Mouse (Mus musculus): Measurements from ENCODE around the gene Dgke. TPM values are rescaled to one million over a fixed set of nuclear protein-coding genes. Genes with fewer than 3 reads are reported as not detected.

Dgke gene
- polyA plus RNA-seq, 1 experiment, result 12.8 TPM

DNA sequence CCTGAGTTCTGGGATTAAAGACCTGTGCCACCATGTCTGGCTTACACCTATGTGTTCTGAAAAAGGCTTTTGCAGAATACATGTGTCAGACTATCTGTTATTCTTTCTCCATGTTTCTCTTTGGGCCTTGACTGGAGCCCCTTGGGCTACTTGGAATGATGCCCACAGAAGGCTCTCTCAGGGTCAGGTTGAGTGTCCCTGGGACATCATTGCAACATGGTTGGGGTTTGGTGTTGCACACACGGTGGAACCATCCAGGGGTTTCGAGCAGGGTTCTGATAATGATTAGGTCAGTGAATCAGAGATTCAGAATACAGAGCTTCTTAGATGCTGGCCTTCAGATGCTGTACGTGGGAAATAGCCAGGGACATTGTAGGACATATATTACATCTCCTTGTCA, 11.7 kb upstream of the Dgke start:
- Histone ChIP-seq H3K27me3 (ENCODE audit: control insufficient read depth, insufficient read depth, low read length, poor library complexity, severe bottlenecking) (no peaks in the 10 kb centered on the region), H3K36me3 (ENCODE audit: control insufficient read depth, insufficient read depth, low read length, poor library complexity, severe bottlenecking) (no peaks in the 10 kb centered on the region), H3K4me3 (ENCODE audit: low read depth, low read length) (no peak overlapping the region), H3K27ac (ENCODE audit: insufficient read depth, low read length) (no peak overlapping the region), H3K9me3 (replicated peaks; ENCODE audit: control insufficient read depth, insufficient read depth, low read length, poor library complexity, severe bottlenecking) (no peaks in the 10 kb centered on the region), H3K4me1 (ENCODE audit: control insufficient read depth, insufficient read depth, low read length) (no peaks in the 10 kb centered on the region), H3K9ac (ENCODE audit: low read depth, poor library complexity, severe bottlenecking) (no peak overlapping the region)
- TF ChIP-seq EP300 (IDR thresholded peaks at IDR 0.05; ENCODE audit: insufficient read depth, low read depth, low read length), result no peak
- no peak for TF ChIP-seq POLR2A (IDR thresholded peaks at IDR 0.05; ENCODE audit: insufficient read depth, low read length)
- no peak for TF ChIP-seq CTCF (IDR thresholded peaks at IDR 0.05; ENCODE audit: low read depth, low read length)

DNA sequence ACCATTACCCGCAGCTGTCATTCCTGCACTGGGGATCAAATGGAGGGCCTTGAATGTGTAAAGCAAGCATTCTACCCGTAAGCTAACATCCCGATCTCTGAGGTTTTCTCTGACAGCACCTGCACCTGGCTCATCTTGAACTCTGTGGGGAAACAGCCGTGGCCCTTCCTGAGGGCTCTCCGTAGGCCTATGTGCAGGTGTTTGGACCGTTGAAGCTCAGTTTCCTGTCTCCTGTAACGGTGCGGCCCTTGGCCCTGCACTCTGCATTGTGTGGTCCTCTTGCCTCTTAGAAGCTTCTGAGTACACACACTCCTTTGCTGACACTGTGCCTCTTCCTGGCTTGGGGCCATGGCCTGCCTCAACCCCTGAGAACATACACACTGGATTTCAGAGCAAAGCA, 11.0 kb upstream of the Dgke start:
- no peak overlapping the region for H3K4me3 ChIP-seq (ENCODE audit: low read depth, low read length)
- H3K4me1 ChIP-seq (ENCODE audit: control insufficient read depth, insufficient read depth, low read length), result no peaks in the 10 kb centered on the region
- H3K36me3 ChIP-seq (ENCODE audit: control insufficient read depth, insufficient read depth, low read length, poor library complexity, severe bottlenecking), result no peaks in the 10 kb centered on the region
- no peak overlapping the region for H3K9ac ChIP-seq (ENCODE audit: low read depth, poor library complexity, severe bottlenecking)
- H3K27me3 ChIP-seq (ENCODE audit: control insufficient read depth, insufficient read depth, low read length, poor library complexity, severe bottlenecking), result no peaks in the 10 kb centered on the region
- H3K27ac ChIP-seq (ENCODE audit: insufficient read depth, low read length), result no peak overlapping the region
- no peaks in the 10 kb centered on the region for H3K9me3 ChIP-seq (replicated peaks; ENCODE audit: control insufficient read depth, insufficient read depth, low read length, poor library complexity, severe bottlenecking)
- TF ChIP-seq EP300 (IDR thresholded peaks at IDR 0.05; ENCODE audit: insufficient read depth, low read depth, low read length) (no peak), CTCF (IDR thresholded peaks at IDR 0.05; ENCODE audit: low read depth, low read length) (no peak), POLR2A (IDR thresholded peaks at IDR 0.05; ENCODE audit: insufficient read depth, low read length) (no peak)

DNA sequence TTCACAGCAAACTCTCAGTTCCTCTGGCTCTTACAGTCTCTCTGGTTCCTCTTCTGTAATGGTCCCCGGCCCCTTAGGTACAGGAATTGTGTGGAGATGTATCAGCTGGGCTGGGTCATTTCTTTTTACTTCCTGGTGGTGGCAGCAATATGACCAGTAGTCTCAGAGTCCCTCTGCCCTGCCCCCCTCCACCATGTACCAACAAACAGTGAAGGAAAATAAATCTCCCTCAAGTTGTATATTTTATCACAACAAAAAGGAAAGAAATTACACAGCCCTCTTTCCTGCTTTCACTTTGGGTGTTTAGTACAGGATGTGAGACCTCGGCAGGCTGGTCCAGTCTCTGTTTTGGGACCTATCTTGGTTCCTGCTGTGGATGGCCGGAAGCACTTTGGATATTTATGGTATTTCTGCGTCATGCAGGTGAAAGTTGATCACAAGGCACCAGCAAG, 9.7 kb upstream of the Dgke start:
- H3K4me3 ChIP-seq (ENCODE audit: low read depth, low read length), result no peak overlapping the region
- H3K36me3 ChIP-seq (ENCODE audit: control insufficient read depth, insufficient read depth, low read length, poor library complexity, severe bottlenecking), result no peaks in the 10 kb centered on the region
- no peak for TF ChIP-seq CTCF (IDR thresholded peaks at IDR 0.05; ENCODE audit: low read depth, low read length)
- TF ChIP-seq EP300 (IDR thresholded peaks at IDR 0.05; ENCODE audit: insufficient read depth, low read depth, low read length), result no peak
- TF ChIP-seq POLR2A (IDR thresholded peaks at IDR 0.05; ENCODE audit: insufficient read depth, low read length), result no peak
- H3K27ac ChIP-seq (ENCODE audit: insufficient read depth, low read length), result no peak overlapping the region
- H3K9me3 ChIP-seq (replicated peaks; ENCODE audit: control insufficient read depth, insufficient read depth, low read length, poor library complexity, severe bottlenecking), result no peaks in the 10 kb centered on the region
- no peaks in the 10 kb centered on the region for H3K4me1 ChIP-seq (ENCODE audit: control insufficient read depth, insufficient read depth, low read length)
- no peaks in the 10 kb centered on the region for H3K27me3 ChIP-seq (ENCODE audit: control insufficient read depth, insufficient read depth, low read length, poor library complexity, severe bottlenecking)
- no peak overlapping the region for H3K9ac ChIP-seq (ENCODE audit: low read depth, poor library complexity, severe bottlenecking)

DNA sequence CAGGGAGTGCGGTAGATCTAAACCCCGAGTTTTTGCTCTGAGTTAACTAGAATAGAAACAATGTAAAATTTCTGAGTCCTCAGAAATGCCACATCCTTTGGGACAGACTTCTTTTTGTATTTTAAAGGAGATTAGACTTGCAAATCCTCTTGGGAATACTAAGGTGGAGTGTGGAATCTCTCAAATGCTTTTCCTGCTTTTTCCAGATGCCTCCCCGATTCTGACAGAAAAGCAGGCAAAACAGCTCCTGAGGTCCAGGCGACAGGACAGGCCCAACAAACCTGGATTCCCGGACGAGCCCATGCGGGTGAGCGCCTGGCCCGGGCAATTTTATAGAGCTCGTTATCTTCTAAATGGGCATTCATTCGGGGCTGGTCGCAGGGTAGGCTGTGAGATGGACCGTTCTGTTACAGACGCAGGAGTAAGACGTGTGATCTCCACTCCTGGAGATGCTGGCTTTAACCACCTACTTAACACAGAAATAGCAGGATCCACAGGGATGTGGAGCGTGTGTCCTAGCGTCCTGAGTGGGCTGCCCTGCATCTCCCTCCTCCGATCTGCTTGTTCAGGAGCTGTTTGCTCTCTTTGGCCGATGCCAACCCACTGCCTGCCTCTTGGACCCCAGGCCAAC, 8.2 kb upstream of the Dgke start:
- H3K27me3 ChIP-seq (ENCODE audit: control insufficient read depth, insufficient read depth, low read length, poor library complexity, severe bottlenecking), result no peaks in the 10 kb centered on the region
- TF ChIP-seq POLR2A (IDR thresholded peaks at IDR 0.05; ENCODE audit: insufficient read depth, low read length) (no peak), CTCF (IDR thresholded peaks at IDR 0.05; ENCODE audit: low read depth, low read length) (no peak), EP300 (IDR thresholded peaks at IDR 0.05; ENCODE audit: insufficient read depth, low read depth, low read length) (no peak)
- H3K4me3 ChIP-seq (ENCODE audit: low read depth, low read length), result no peak overlapping the region
- H3K9me3 ChIP-seq (replicated peaks; ENCODE audit: control insufficient read depth, insufficient read depth, low read length, poor library complexity, severe bottlenecking), result no peaks in the 10 kb centered on the region
- no peaks in the 10 kb centered on the region for H3K36me3 ChIP-seq (ENCODE audit: control insufficient read depth, insufficient read depth, low read length, poor library complexity, severe bottlenecking)
- no peaks in the 10 kb centered on the region for H3K4me1 ChIP-seq (ENCODE audit: control insufficient read depth, insufficient read depth, low read length)
- 0 out of 2 replicates have a peak overlapping the region, but pooled peaks have one; percentile 26 for H3K9ac ChIP-seq (ENCODE audit: low read depth, poor library complexity, severe bottlenecking)
- no peak overlapping the region for H3K27ac ChIP-seq (ENCODE audit: insufficient read depth, low read length)

DNA sequence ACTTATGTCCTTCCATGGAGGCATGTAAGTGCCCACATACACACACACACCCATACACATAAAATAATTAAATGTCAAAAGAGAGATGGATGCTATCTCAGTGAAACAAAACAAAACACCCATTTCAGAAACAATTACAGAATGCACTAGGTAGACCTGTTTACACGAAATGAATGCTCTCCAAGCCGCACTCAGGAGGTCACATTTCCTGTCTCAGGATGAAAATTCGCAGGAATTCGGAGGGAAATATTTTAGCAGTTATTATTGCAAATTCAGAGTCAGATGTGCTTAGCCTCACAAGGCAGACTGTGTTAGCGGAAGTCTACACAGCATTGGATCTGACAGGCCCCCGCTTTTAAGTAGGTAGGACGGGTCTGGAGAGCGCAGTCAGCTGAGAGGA, 6.9 kb upstream of the Dgke start, which contains the start of gene Gm525:
Gene Gm525, plus strand, starts transcription at position 301 of the 400 bp plus-strand sequence.
- H3K36me3 ChIP-seq (ENCODE audit: control insufficient read depth, insufficient read depth, low read length, poor library complexity, severe bottlenecking), result no peaks in the 10 kb centered on the region
- H3K27me3 ChIP-seq (ENCODE audit: control insufficient read depth, insufficient read depth, low read length, poor library complexity, severe bottlenecking), result no peaks in the 10 kb centered on the region
- peaks cover 2% of the 10 kb centered on the region for H3K4me1 ChIP-seq (ENCODE audit: control insufficient read depth, insufficient read depth, low read length)
- TF ChIP-seq POLR2A (IDR thresholded peaks at IDR 0.05; ENCODE audit: insufficient read depth, low read length) (no peak), CTCF (IDR thresholded peaks at IDR 0.05; ENCODE audit: low read depth, low read length) (no peak), EP300 (IDR thresholded peaks at IDR 0.05; ENCODE audit: insufficient read depth, low read depth, low read length) (no peak)
- no peak within 1 kb of the TSS for H3K4me3 ChIP-seq (ENCODE audit: low read depth, low read length)
- no peak within 1 kb of the TSS for H3K9ac ChIP-seq (ENCODE audit: low read depth, poor library complexity, severe bottlenecking)
- H3K9me3 ChIP-seq (replicated peaks; ENCODE audit: control insufficient read depth, insufficient read depth, low read length, poor library complexity, severe bottlenecking), result no peaks in the 10 kb centered on the region
- H3K27ac ChIP-seq (ENCODE audit: insufficient read depth, low read length), result no peak within 1 kb of the TSS

DNA sequence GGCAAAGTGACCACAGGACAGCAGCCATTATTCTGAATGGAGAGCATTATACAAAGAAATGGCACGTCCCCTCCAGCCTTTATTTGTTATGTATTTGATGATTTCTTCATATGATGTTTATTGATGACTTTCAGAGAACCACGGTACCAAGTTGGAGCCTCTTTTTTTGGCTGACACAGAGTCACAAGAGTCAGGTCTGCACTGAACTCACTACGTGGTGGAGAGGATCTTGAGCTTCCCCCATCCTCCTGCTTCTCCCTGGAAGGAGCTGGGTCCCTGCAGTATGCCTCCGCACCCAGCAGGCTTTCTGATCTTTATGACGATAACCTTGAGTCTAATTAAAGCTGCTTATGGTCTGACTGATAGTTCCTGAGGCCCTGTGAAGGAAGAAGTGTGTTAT, 4.9 kb upstream of the Dgke start:
- no peak for TF ChIP-seq CTCF (IDR thresholded peaks at IDR 0.05; ENCODE audit: low read depth, low read length)
- TF ChIP-seq EP300 (IDR thresholded peaks at IDR 0.05; ENCODE audit: insufficient read depth, low read depth, low read length), result no peak
- no peak for TF ChIP-seq POLR2A (IDR thresholded peaks at IDR 0.05; ENCODE audit: insufficient read depth, low read length)
- H3K27me3 ChIP-seq (ENCODE audit: control insufficient read depth, insufficient read depth, low read length, poor library complexity, severe bottlenecking), result no peaks in the 10 kb centered on the region
- H3K9ac ChIP-seq (ENCODE audit: low read depth, poor library complexity, severe bottlenecking), result no peak overlapping the region

More for the DNA sequence above, 4.9 kb upstream of the Dgke start:
- Histone ChIP-seq H3K4me3 (ENCODE audit: low read depth, low read length) (no peak overlapping the region), H3K27ac (ENCODE audit: insufficient read depth, low read length) (no peak overlapping the region), H3K9me3 (replicated peaks; ENCODE audit: control insufficient read depth, insufficient read depth, low read length, poor library complexity, severe bottlenecking) (no peaks in the 10 kb centered on the region), H3K36me3 (ENCODE audit: control insufficient read depth, insufficient read depth, low read length, poor library complexity, severe bottlenecking) (no peaks in the 10 kb centered on the region), H3K4me1 (ENCODE audit: control insufficient read depth, insufficient read depth, low read length) (peaks cover 8% of the 10 kb centered on the region)
